Mouse (Mus musculus): ENCODE data around the gene Slc27a3.

Slc27a3 gene

DNA sequence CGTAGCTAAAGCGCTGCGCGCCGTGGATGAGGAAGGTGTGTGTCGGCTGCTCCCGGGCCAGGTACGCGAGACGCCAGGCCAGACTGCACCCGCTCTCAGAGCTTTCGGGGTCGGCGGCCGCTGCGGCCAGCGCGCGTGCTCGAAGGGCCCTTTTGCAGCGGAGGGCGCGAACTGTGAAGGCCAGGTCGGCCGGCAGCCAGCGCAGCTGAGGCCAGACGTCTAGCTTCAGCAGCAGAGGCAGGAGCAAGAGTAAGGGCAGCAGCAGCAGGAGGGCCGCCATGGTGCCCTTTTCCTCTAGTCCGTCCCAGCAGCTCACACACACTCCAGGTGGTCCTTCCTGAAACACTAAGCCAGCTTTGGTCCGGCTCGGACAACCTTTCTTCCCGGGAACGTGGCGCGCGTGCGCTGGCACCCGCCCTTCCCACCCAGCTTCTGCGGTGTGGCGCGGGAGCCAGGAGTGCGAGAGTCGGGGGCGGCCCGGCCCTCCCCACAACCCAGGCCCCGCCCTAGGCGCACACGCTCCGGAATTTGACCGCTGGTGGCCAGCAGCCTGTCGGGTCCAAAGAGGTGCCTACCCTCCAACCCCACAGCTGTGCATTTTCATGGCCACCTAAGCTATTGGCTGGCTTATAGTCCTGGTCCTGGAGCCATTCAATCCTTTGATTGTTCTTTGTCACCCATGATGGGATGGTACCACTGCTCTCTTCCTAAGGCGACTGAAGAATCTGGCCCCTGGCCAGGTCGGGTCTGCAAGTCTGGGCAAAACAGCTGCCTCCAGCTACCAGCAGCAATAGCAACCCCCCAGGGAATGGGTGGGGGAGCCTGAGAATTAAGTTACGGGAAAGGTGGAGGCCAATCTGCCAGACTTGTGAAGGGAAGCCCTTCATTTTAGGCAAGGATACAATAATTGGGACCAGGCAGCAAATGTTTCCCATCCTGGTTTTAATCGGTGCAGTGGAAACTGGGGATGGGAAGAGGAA is at the start of gene Slc27a3:
Slc27a3 (minus strand) TSS at position 428 of the 980 bp plus-strand sequence.
- DNase-seq (ENCODE audit: low read depth), result no peak

DNA sequence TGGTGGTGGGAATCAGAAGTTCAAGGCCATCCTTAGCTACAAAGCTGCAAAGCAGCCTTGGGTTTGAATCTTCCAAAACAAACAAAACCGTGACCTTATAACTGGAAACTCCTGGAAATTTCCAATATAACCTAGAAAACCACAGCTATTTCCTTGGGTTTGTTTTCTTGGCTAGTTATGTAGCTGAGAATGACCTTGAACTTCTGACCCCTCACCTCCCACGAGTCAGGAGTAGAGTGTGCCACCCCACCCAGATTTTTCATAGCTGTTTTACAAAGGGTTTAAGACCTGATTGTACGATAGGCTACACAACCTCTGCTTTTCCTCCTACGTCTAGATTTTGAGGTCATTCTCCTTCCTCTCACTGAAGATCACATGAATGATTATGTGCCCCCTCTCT is 47.4 kb upstream of the Slc27a3 start:
- no peak for DNase-seq (ENCODE audit: low read depth)

DNA sequence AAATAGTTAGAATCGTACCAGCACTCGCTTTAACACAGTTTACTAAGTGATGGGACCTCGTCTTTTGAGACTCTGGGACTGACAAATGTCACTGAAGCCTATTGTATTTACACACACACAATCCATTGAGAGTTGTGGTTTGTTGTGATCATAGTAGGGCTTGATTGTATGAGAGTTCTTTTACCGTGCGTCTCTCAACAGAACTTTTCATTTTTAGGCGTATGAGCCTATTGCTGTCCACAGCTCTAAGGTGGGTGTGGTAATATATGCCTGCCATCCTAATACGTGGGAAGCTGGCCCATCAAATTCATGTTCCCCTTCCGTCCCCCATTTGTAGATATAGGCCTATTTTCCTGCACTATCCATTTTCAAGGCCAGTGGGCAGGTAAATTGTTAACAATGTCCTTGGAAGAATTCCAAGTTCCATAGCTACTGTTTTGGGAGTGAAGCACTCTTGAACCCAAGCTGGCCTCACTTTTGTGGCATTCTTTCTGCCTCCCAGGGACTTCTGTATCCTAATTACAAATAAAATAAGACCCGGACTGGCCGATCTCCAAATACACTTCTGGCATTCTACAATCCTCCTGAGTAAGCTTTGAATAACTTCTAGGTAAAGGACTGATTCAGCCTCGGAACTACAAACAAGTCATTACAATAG is 44.5 kb upstream of the Slc27a3 start:
- DNase-seq (ENCODE audit: low read depth), result no peak

DNA sequence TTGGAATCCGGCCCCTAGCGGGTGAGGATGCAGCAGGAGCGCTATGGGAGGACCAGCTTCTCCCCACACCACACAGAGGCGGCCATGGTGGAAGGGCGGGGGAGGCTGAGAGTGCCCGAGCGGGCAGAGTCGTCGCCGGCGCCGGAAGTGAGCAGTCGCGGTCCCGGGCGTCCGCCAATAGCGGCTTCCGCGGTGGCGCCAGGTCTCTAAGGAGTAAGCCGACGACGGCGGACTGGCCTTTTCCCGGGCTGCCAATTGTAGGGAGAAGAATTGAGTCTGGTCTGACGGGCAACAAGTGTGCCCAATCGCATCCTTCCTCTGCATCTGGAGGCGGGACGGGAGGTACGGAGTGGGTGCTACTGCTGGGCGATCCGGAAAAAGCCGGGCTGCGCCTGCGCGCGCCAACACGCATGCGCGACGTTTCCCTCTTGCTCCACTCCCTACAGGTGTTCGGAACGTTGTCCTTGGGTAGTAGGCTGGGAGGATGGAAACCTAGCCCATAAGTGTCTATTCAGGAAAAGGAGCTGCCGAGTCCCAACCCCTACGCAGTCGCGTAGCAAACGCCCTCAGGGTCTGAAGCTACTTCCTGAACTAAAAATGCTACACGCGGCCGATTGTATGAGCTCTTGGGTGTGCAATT is 43.8 kb upstream of the Slc27a3 start, which contains the start of gene Ints3:
Ints3 (minus strand) TSS at position 242 of the 640 bp plus-strand sequence.
- DNase-seq (ENCODE audit: low read depth), result peak; percentile 99

DNA sequence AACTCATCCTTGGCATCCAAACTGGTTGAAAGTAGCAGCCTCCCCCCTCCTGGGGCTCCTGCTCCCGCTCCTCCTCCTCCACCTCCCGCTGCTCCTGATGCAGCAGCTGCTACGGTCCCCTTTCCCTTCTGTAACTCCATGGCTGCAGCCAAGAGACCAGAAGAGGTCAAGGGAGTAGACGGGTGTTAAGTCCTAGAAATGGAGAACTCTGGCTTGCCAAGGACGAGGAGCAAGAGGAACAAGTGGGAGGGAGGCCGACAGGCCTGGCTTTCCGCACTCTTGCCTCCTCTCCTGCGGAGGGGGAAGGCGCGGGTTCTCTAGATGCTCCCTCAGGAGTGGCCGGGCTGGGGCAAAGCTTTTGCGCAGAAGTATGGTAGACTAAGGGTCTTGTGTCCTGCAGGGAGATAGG is 43.1 kb upstream of the Slc27a3 start:
- DNase-seq (ENCODE audit: low read depth), result no peak

DNA sequence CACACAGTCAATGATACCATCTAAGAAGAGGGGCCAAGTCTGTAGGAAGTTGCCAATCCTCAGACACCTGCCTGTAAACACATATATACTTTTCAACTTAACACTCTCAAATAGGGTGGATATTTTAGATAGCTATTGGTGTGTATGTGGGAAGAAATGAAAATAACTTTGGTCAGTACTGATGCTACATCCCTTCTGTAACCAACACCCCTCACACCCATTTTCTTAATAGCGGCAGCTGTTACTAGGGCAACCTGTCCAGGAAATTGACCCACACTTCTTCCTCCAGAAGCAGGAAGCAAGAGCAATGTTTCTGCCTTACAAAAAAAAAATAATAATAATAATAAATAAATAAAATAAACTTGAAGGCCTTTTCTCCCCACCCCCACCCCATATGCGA is 42.6 kb upstream of the Slc27a3 start:
- peak; percentile 22 for DNase-seq (ENCODE audit: low read depth)

DNA sequence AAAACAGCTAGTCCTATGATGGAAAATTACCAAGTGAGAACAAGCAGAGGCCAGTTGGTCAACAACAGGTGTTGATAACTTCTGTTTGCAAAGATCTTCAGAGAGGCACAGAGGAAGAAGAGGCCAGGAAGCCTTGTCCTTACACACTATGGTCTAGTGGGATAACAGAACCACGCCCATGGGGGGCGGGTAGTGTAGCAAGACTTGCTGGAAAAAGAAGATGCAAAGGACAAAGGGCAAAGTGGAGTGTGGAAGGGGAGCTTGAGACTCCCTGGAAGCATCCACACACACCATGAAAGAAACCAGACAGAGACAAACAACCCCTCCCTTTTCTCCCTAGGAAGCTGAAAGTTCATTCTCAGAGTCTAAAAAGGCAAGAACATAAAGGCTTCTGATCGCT is 39.8 kb upstream of the Slc27a3 start:
- no peak for DNase-seq (ENCODE audit: low read depth)

DNA sequence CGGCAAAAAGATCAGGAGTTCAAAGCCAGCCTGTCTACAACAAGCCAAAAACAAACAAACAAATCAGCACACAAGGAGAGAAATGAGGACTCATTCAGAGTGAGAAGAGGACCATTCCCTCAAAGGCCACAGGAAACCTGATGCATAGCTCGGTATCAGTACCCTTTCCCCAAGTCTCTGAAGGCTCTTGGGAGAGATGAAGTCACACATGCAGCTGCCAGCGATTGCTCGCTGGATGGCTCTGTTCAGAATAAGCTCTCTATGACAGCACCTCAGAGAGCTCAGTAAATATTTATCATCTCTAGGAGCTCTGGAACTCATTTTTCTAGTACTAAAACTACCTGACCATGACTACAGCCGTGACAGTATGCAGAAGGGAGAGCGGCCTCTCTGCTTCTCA is 38.4 kb upstream of the Slc27a3 start:
- no peak for DNase-seq (ENCODE audit: low read depth)

DNA sequence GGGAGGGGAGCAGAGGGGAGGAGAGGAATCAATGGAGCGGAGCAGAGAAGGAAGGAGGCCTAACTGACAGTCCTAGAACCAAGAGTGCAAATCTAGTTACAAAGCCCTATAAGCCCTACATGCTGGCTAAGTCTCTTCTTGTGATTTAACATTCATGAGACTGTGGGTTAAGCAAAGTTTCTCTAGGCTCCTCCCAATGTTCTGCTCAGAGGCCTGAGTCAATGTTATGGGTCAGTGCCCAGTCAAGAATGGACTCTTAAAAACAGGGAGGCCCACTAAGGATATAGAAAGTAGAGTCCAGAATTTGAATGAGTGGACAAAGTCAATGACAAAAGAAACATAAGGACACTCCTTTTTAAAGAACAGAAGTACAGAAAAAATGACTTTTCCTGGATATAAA is 37.8 kb upstream of the Slc27a3 start:
- DNase-seq (ENCODE audit: low read depth), result no peak

DNA sequence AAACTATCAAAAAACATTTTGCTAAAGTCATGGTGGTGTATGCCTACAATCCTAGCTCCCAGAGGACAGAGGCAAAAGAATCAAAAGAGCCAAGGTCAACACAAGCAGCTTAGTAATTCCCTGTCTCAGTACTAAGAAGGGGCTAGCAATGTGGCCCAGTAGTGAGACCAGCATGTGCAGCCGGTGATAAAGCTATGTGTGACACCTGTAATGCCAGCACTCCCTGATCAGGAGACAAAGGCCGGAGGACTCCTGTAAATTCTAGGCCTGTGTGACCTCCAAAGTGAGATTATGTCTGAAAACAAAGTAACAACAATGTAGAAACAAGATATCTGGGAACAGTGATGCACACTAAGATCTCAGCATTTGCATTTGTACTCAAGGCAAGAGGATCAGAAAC is 35.8 kb upstream of the Slc27a3 start:
- no peak for DNase-seq (ENCODE audit: low read depth)

DNA sequence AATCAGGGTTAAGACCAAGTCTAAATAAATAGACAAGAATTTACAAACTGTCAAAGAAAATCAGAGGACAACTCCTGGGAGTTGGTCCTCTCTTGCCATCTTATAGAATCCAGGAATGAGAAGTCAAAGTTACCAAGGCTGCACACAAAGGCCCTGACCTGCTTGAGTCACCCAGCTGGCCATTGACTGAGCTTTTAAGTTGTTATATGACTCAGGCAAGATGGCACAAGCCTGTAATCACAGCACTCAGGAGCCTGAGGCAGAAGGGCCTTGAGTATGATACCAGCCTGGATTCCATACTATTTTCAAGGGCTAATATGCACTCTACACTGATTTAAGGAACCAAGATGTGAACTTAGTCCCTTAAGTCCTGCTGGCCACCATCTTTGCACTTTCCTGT is 33.8 kb upstream of the Slc27a3 start:
- no peak for DNase-seq (ENCODE audit: low read depth)

DNA sequence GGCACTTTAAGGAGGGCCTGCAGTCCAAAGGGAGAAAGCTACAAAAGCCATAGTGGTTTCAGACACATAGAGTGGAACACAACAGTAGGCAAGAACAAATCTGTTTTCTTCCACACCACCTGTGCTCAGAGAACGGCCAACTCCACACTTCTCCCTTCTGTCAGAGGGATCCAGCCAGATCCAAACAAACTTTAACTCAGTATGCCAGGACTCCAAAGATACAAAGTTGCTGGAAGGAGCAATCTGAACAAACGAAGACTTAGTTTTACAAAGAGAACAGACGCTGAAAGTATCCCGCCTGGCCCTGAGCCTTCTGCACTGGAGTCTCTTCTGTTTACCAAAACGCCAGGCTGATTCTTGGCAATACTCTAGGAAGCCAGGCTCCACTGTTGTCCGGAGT is 31.0 kb upstream of the Slc27a3 start:
- no peak for DNase-seq (ENCODE audit: low read depth)

DNA sequence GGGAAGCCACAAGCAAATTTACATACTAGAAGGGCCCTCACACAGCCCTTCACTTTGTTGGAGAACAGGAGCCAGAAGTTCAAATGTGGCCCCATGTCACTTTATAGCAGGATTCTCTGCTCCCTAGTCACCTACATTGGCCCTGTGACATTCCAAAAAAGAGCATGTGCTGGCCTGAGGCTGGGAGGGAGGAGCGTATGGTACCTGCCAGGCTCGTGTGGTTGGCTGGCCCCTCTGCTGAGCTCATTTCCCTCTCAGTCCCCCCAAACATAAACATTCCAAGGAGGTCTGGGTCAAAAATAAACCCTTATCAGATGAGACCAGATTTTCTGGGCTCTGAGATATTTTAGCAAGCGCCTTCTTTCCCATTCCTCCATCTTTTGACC is 23.3 kb upstream of the Slc27a3 start:
- DNase-seq (ENCODE audit: low read depth), result no peak

DNA sequence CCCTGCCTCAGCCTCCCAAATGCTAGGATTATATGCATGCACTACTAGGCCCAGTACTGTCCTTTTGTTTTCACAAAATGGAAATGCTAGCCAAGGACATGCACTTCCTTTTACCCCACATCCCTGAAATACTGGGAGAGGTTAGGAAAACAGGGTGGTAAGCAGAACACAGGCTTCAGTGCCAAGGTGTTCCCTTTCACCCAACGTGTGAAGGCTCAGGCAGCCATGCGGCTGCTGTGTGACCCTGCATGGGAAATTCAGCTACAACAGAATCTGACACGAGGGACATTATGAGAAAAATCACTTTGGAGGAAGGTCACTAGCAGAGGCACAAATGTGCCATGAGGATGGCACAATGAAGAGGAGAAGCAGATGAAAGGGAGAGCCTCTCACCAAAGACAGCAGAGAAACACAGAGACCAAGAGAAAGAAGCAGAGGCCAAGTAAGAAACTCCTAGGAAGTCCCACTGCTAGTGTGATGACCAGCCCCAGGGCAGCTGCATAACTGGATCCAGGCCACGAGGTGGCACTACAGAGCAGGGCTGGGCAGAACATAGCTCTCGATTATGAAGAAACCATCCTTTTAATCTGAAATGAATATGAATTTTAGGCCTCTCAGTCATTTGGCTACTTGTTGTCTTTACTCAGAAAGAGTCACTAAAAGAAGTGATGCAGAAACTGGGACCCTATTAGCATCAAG is 22.7 kb upstream of the Slc27a3 start:
- peak; percentile 72 for DNase-seq (ENCODE audit: low read depth)

DNA sequence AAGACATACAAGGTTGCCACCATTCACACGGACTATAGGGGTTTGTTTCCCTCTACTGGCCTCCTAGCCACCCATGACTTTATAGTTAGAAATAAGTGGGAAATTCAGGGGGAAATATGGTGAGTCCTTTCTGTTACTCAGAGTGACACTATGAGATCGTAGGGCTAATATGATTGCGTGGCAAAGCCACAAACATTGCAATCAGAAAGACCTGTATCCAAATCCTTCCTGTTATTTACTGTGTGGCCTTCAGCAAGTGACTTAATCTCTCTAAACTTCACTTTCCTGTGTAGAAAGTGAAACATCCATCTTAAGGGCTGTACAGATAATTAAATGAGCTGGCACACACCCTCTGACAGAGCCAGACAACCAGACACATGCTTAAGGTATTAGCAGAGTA is 19.0 kb upstream of the Slc27a3 start:
- DNase-seq (ENCODE audit: low read depth), result no peak

DNA sequence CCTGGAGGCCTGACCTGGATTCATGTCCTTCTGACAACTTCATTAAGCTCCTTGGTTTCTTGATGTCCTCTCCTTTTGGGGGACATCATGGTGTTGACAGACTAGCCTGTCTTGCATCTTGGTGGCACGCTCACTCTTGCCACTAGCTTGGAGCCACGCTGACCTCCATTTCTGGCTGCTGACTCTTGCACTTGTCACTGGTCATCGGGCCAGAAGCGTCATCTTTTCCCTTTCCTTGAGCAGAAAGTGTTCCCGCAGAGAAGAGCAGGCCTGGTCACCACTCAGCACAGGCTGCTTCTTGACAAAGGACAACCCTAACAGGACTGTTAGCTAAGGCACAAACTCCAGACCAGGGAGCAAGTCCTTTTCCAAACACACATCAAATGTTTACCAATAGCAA is 16.7 kb upstream of the Slc27a3 start:
- DNase-seq (ENCODE audit: low read depth), result no peak

DNA sequence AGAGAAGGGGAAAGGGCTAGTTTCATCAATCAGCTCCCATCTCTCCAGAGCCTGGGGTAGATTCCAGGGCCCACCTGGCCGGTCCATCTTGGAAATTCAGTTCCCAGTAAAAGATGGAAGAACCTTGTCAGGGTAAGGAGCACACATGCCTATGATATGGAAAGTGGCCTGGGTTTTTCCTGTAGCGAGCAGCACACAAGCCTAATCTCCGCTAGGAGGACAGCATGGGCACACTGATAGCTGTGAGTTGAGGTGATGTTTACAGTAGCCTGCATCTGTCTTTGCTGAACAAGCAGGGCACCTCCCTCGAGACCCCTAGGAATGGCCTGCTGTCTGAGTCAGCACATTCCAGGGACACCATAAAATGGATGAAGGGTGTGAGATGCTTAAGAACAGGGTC is 14.9 kb upstream of the Slc27a3 start:
- DNase-seq (ENCODE audit: low read depth), result no peak

DNA sequence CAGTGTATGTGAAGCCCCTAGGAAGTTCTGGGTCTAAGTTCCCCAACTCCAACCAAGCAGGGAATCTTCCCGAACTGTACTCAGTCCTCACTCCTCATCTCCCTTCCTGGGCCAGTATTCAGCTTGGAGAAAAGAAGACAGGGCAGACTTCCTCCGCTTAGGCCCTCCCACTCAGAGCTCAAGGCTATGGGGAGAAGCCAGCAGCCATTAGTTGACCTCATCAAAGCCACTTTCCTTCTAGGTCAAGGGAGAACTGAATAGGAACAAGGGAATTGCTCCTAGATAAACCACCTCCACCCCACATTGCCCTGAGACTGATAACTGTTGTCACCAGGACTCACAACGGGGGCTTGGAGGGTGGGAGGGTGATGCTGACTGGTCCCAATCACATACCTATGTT is 14.4 kb upstream of the Slc27a3 start:
- DNase-seq (ENCODE audit: low read depth), result no peak

DNA sequence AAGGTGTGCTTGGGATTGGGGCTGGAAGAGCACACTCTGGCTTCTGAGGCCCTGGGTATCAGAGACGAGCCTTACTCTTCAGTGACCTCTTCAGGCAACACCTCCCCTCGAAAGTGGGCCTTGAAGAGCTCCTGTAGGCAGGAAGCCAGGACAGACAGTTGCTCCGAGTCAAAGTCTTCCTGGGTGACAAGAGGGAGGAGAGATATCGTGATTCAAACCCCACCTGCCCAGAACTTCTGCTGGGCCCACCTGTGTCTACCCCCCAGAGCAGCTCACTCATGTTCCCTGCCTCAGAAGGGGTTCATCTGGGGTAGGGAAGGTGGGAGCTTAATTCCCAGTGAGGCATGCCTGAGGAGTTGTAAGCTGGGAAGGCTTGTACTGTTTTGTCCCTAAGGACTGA is 11.3 kb upstream of the Slc27a3 start:
- DNase-seq (ENCODE audit: low read depth), result no peak

DNA sequence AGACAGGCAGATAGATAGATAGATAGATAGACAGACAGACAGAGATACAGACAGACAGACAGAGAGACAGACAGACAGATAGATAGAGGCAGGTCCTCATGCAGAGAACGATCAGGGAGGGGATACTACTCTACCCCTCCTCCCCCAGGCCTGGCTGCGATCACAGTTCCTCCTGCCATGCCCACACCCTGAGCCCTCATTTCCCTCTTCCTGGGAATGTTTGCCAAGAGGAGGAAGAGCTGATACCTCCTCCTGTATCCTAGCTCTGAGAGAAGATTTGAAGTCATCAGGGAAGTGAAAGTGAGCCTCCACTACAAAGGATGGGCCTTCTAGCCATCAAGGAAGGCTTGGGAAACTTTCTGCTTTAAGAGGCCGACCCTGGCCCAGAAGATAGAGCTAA is 5.9 kb upstream of the Slc27a3 start:
- no peak for DNase-seq (ENCODE audit: low read depth)

DNA sequence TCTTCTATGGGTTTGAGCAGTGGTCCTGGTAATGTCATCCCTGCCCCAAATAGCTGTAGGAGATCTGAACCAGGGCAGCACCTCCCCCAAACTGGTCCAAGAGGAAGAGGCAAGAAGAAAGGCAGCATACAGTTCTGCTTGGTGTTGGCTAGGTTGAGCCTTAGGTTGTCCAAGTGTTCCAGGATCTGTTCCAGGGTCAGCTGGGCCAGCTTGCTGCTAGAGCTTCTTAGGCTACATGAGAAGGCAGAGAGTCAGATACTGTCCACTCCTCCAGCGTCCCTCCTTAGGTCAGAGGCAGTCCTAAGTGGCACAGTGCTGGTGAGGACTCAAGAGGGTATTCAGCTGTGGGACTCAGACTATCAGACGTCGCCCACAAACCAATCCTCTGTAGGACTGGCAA is 2.9 kb upstream of the Slc27a3 start:
- no peak for DNase-seq (ENCODE audit: low read depth)

DNA sequence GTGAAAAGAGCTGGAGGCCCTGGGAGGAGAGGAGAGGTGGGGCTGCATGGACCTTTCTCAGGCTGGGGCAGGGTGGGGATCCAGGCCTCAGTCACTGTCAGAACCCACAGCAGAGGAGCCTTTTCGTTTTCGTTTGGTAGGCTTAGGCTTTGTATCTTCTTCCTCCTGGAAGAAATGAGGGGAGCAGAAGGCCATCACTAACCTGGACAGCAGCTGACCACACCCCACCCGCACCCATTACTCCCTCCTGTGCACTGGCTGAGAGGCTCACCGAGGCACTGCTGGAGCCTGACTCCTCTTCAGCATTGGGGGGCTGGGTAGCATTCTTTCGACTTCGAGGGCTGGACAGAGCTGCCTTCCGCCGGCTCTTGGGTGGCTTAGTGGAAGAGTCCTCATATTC is 2.2 kb upstream of the Slc27a3 start:
- no peak for DNase-seq (ENCODE audit: low read depth)

All from naive thymus-derived CD4-positive, alpha-beta T cell, adult 2 months (primary cell).